Mouse (Mus musculus) ES-Bruce4 (cell line): Measurements from ENCODE around the gene Hcls1.

Source experiments
- CTCF ChIP-seq: IDR thresholded peaks from one replicate; pipeline ENCODE4 v1.8.1; 2011; ENCODE audit warnings: low read depth, low read length
- POLR2A ChIP-seq: IDR thresholded peaks from one replicate; pipeline ENCODE4 v1.8.1; 2011; ENCODE audit warnings: low read length; ENCODE audit not compliant: insufficient read depth

DNA sequence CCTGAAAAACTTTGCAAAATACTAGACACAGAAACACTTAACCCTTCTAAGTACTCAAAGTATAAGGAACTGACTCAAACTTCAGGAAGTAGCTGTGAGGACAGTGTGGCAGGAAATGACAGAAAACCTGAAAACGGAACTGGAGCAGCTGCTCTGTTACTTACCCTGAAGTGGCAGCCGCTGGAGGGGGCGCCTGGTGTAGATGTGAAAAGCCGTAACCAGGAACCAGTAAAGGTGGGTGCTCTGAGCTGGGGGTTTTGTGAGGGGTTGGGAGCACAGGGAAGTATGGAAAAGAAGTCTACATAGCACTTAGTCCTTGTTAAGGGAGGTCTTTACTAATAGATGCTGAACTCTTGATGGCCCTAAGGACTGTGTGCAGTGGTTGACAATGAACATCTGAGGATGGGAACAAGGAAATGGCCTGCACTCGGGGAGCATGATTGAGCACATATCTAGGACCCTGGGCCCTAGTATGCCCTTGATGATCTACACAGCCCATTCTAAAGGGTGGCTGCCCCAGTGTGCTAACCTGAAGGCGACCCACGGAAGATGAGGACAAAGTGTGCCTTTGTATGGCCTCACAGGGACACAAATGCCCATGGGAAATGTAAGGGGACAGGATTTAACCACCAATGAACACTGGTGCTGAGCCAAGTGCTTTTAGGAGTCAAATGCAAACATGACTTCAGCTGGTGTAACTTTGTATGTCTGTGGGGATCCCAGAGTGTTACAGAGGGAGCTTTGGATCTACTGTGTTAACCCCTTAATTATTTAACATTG lies at the start of gene Hcls1:
- no peak for TF ChIP-seq POLR2A
- TF ChIP-seq CTCF, result no peak
